Mouse (Mus musculus) spleen, adult 2 months (tissue): Measurements from ENCODE around the gene H2afx. TPM values are rescaled to one million over a fixed set of nuclear protein-coding genes. Genes with fewer than 3 reads are reported as not detected.
"Not testable (repeated sequence)": the region's sequence is repeated elsewhere in the genome, so short reads cannot be mapped to it uniquely, and the experiment has no call there.

Experiments used
- DNase-seq, 2 experiments: peaks; one replicate each; pipeline versions ENCODE4 v3.0.0 to v3.0.0-alpha.2; 2012 to 2021; ENCODE audit warnings: low spot score in 2 of 2, low read depth in 1 of 2
- H3K27ac ChIP-seq: fragments of 200-500 bp; 2 replicates; pipeline ENCODE4 v1.5.1; 2012; ENCODE audit warnings: low read length, inconsistent platforms; ENCODE audit not compliant: insufficient read depth
- H3K27me3 ChIP-seq: fragments of 200-500 bp; 2 replicates; pipeline ENCODE4 v1.6.1; 2012; ENCODE audit warnings: mild to moderate bottlenecking, moderate library complexity, low read length, inconsistent platforms; ENCODE audit not compliant: control insufficient read depth, insufficient read depth
- H3K36me3 ChIP-seq: fragments of 200-500 bp; 2 replicates; pipeline ENCODE4 v1.6.1; 2012; ENCODE audit warnings: mild to moderate bottlenecking, low read length, inconsistent platforms; ENCODE audit not compliant: control insufficient read depth, insufficient read depth
- H3K4me1 ChIP-seq: fragments of 200-500 bp; 2 replicates; pipeline ENCODE4 v1.6.1; 2011; ENCODE audit warnings: inconsistent platforms; ENCODE audit not compliant: control insufficient read depth, insufficient read depth, insufficient read length
- H3K4me3 ChIP-seq: fragments of 200-500 bp; 2 replicates; pipeline ENCODE4 v1.5.1; 2011; ENCODE audit warnings: mild to moderate bottlenecking, inconsistent platforms; ENCODE audit not compliant: insufficient read depth, insufficient read length; ENCODE audit errors: extremely low read depth
- CTCF ChIP-seq: fragments of 200-500 bp; IDR thresholded peaks from 2 replicates; pipeline ENCODE4 v1.5.1; 2011; ENCODE audit warnings: mild to moderate bottlenecking, inconsistent platforms; ENCODE audit not compliant: insufficient read depth, insufficient read length, insufficient replicate concordance; ENCODE audit errors: extremely low read depth
- POLR2A ChIP-seq: fragments of 200-500 bp; IDR thresholded peaks from 2 replicates; pipeline ENCODE4 v1.6.1; 2011; ENCODE audit warnings: low read depth, low read length, inconsistent platforms
- WGBS: fragments of 180-500 bp; shearing (Covaris S2); methylation state at CpG from one replicate; pipeline ENCODE4 v1.1.7; 2018; 5-methylcytosine and 5-hydroxymethylcytosine counted together
- polyA plus RNA-seq: library from polyadenylated mRNA; depleted of rRNA; stranded (reverse); fragments of >200 nt; gene quantifications from 2 replicates; pipeline ENCODE4 v1.2.3, GENCODE M21; 2012

H2afx gene
- polyA plus RNA-seq, 1 experiment = 117 TPM

DNA sequence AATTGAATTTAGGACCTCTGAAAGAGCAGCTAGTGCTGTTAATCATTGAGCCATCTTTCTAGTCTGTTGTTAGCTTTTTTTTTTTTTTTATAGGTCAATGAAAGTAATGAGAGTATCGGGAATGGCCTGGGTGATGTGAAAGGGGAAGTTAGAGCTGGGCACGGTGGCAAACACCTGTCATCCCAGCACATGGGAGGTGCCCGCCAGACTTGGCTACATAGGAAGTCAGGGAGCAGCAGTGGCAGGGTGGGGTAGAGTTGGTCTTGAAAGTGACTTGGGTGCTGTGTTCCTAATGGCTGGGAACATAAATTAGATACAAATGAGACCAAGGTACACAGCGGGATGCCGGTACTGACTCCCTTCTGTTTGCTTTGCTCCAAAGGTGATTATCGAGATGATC lies 3.8 kb upstream of the H2afx start:
- no peak for DNase-seq
- H3K4me1 ChIP-seq = peaks cover 2% of the 10 kb centered on the region; the same call in 1 of the 2 replicates
- no peak overlapping the region for H3K4me3 ChIP-seq
- no peak overlapping the region for H3K27ac ChIP-seq
- WGBS = 59% methylated on average over 6 of the region's 6 CpGs
- H3K36me3 ChIP-seq = peaks cover 8% of the 10 kb centered on the region; the same call in 1 of the 2 replicates
- TF ChIP-seq POLR2A (no peak), CTCF (no peak)
- H3K27me3 ChIP-seq = no peaks in the 10 kb centered on the region

DNA sequence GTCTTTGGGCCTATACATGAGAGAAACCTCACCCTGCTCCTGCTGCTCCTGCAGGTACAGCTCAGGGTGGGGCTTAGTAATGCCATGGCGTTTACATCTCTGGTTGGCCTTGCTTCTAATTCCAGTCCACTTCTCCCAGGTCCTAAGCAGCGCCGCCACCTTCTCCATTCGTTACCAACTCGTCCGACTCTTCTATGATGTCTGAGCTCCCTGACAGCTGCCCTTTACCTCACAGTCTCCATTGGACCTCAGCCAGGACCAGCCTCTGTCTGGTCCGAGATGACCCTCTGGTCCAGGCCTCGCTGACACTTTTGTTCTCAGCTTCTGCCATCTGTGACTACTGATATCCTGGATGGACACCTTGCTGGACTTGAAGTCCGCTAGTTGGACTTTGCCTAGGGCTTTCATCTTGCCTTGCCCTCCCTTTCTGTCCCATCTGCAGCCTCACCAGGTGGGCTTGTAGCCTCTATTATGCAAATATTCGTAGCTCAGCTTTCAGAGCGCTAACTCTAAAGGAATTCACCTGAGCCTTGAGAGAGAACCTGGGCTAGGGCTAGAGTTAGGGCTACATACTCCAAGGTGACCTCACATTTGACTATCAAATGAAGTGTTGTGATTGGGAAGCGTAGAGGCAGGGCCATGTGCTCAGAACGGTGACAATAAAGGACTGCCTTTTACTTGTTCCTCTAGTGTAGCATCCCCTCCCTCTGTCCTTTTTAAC lies 1.4 kb upstream of the H2afx start:
- Histone ChIP-seq H3K4me3 (no peak overlapping the region), H3K4me1 (peaks cover 2% of the 10 kb centered on the region; the same call in 1 of the 2 replicates), H3K36me3 (peaks cover 10% of the 10 kb centered on the region), H3K27ac (no peak overlapping the region), H3K27me3 (no peaks in the 10 kb centered on the region)
- 92% methylated on average over 13 of the region's 13 CpGs for WGBS
- TF ChIP-seq CTCF (no peak), POLR2A (no peak)
- DNase-seq = no peak

DNA sequence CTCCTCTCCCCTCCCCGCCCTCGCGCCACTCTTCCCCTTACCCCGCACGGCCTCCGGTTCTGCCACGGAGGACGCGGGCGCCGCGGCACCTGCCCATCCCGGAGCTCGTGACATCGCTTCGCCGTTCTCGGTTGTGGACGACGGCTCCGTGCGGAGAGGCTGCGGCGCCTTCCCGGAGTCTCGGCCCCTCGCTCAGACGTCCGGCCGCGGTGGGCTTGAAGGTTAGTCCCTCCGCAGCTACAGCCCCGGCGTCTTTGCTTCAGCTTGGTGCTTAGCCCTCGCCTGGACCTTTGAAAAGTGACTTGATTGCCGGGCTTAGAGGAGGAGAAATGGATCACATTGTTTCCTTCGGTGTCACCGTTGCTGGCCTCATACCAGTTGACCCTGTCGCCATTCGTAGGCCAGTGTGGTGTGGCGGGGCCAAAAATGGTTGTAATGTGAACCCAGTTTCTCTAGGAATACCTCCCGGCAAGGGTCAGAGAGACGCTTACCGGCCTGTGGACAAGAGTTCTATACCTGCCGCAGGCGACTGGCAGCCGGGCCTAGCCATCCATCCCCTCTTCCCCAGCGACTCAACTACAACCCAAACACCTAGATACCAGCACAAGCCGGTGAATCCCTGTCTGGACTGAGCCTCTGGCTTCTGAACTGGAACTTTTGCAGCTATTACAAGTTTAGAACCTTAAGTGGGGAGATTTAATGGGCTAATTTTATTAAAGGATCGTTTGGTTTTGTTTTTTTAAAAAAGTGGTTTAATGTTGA lies 1.0 kb downstream of the H2afx start:
- peaks cover 2% of the 10 kb centered on the region; the same call in 1 of the 2 replicates for H3K4me1 ChIP-seq
- no peak for TF ChIP-seq POLR2A
- no peak for TF ChIP-seq CTCF
- H3K36me3 ChIP-seq = peaks cover 10% of the 10 kb centered on the region
- H3K27me3 ChIP-seq = no peaks in the 10 kb centered on the region
- 1% methylated on average over 50 of the region's 50 CpGs for WGBS
- DNase-seq = no peak
- H3K27ac ChIP-seq = peak overlapping the region; percentile 81
- peak overlapping the region; percentile 89 for H3K4me3 ChIP-seq

DNA sequence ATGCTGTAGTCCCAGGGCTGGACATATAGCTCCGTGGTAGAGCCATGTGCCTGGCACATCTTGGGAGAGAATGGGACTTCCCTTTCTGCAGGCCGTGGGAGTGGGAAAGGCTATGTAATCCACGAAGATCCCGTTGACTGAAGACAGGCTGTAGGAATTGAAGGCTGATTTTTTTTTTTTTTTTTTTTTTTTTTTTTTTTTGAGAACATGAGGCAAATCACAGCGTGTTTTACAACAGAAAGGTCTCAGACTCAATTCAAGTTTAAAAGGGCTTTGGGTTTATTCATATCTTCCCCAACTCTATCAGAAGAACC lies 1.6 kb downstream of the H2afx start:
- no peaks in the 10 kb centered on the region for H3K27me3 ChIP-seq
- TF ChIP-seq CTCF (no peak), POLR2A (no peak)
- 4% methylated on average over 5 of the region's 5 CpGs for WGBS
- H3K4me1 ChIP-seq = peaks cover 2% of the 10 kb centered on the region; the same call in 1 of the 2 replicates
- DNase-seq = no peak
- no peak overlapping the region for H3K27ac ChIP-seq
- peak overlapping the region; percentile 41 for H3K4me3 ChIP-seq
- peaks cover 13% of the 10 kb centered on the region for H3K36me3 ChIP-seq

DNA sequence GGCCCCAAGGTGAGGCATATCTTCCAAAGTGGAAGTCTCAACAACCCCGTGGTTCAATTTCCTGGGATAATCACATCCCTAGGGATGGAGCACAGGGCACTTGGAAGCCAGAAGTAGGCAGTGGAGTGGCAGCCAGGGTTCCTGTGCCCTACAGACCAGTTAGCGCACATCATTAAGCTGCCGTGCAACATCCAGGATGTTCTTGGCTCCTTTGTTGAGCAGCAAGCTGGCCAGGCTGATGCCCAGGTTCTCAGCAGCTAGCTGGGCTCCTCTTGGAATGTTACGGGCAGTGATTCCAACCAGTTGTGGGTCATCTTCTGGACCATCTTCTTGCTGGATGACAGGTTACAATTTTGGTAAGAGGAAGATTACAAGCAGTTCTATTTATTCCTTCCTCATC lies 2.0 kb downstream of the H2afx start:
- 50% methylated on average over 4 of the region's 4 CpGs for WGBS
- H3K4me3 ChIP-seq, H3K27ac ChIP-seq, DNase-seq, H3K27me3 ChIP-seq, H3K4me1 ChIP-seq: not testable (repeated sequence)
- H3K36me3 ChIP-seq = peaks cover 11% of the 10 kb centered on the region

DNA sequence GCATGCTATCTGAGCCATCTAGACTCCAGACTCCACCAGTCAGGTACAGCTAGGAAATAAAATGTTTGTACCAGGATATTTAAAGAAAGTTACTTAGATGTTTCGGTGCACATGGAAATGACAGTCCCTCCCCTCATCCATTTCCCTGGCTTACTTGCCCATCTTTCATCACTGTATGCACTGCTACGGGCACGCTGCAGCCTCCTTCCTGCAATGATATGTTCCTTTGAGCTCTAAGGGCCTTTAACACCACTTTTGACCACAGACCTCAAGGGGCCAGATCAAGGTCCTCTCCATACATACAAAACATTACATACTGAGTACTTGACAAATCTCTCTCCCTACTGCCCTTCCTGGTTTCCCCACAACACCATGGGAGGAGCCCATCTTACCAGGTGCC lies 2.5 kb downstream of the H2afx start:
- Histone ChIP-seq H3K27me3 (no peaks in the 10 kb centered on the region), H3K27ac (no peak overlapping the region), H3K4me3 (no peak overlapping the region), H3K36me3 (peaks cover 10% of the 10 kb centered on the region), H3K4me1 (peaks cover 2% of the 10 kb centered on the region; the same call in 1 of the 2 replicates)
- no peak for DNase-seq
- 60% methylated on average over 3 of the region's 3 CpGs for WGBS
- TF ChIP-seq POLR2A = no peak
- TF ChIP-seq CTCF = no peak

DNA sequence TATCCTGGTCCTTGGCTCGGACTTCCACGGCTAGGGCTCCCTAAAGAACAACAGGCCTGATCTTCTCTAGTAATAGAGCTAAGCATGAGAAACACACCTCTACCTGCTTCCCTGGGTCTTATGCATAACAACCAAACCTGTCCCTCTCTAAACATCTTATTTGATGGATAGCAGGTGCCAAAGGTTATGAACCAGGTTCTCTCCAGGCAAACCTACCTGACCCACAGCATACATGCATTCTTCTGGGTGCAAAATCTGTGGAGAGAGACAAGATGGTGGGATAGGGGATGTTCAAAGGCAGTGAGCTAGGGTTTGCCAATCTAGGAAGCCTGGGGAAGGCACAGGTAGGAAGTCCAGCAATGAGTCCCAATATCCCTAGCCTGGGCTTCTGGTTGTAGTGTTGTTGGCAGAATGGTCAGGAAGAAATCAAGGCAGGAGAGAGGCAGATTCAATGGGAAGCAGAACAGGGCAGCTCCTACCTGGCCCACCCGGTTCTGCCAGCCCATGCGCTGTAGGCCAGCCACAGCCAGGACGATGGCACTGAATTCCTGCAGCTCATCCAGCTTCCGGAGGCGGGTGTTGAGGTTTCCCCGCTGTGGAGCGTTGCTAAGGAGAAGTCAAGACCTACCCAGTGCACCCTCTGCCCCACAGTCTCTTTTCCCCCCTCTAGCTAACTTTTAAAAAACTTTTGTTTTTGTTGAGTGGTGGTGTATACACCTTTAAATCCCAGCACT lies 3.1 kb downstream of the H2afx start:
- Histone ChIP-seq H3K36me3 (peaks cover 10% of the 10 kb centered on the region), H3K4me1 (peaks cover 2% of the 10 kb centered on the region; the same call in 1 of the 2 replicates), H3K27me3 (no peaks in the 10 kb centered on the region), H3K27ac (no peak overlapping the region), H3K4me3 (no peak overlapping the region)
- WGBS = 92% methylated on average over 9 of the region's 9 CpGs
- no peak for TF ChIP-seq POLR2A
- TF ChIP-seq CTCF = no peak
- no peak for DNase-seq
